Mouse (Mus musculus) intestine, embryonic 14.5 days (tissue): ENCODE measurements around the gene Usp49. TPM values are rescaled to one million over a fixed set of nuclear protein-coding genes. Genes with fewer than 3 reads are reported as not detected.

Experiments
- ATAC-seq: fragments of 200-750 bp; cut with Nextera tagmentation; replicated peaks from 2 replicates; pipeline ENCODE4 v1.8.0; 2017; ENCODE audit warnings: low read depth, moderate number of reproducible peaks, moderate TSS enrichment, moderate library complexity; ENCODE audit not compliant: low FRiP score, low TSS enrichment
- DNase-seq: peaks from one replicate; pipeline ENCODE4 v3.0.0-alpha.2; 2018; ENCODE audit warnings: low spot score
- H3K27ac ChIP-seq: fragments of 300-500 bp; sonication (generic); 2 replicates; pipeline ENCODE4 v1.5.1; 2014; ENCODE audit warnings: low read depth, mild to moderate bottlenecking, control low read depth
- H3K27me3 ChIP-seq: fragments of 300-500 bp; sonication (generic); replicated peaks from 2 replicates; pipeline ENCODE4 v1.6.1; 2014; ENCODE audit warnings: low read length, control low read depth; ENCODE audit not compliant: control insufficient read depth, insufficient read depth
- H3K36me3 ChIP-seq: fragments of 300-500 bp; sonication (generic); 2 replicates; pipeline ENCODE4 v1.6.1; 2014; ENCODE audit warnings: low read length, control low read depth; ENCODE audit not compliant: control insufficient read depth, insufficient read depth
- H3K4me1 ChIP-seq: fragments of 300-500 bp; sonication (generic); replicated peaks from 2 replicates; pipeline ENCODE4 v1.6.1; 2014; ENCODE audit warnings: low read length, control low read depth, mixed read lengths; ENCODE audit not compliant: control insufficient read depth, insufficient read depth
- H3K4me2 ChIP-seq: fragments of 300-500 bp; sonication (generic); 2 replicates; pipeline ENCODE4 v1.6.1; 2014; ENCODE audit warnings: low read length
- H3K4me3 ChIP-seq: fragments of 300-500 bp; sonication (generic); 2 replicates; pipeline ENCODE4 v1.5.1; 2014; ENCODE audit warnings: low read depth, low read length, control low read depth, mixed read lengths
- H3K9ac ChIP-seq: fragments of 300-500 bp; sonication (generic); 2 replicates; pipeline ENCODE4 v1.6.1; 2014; ENCODE audit warnings: mild to moderate bottlenecking, low read length
- H3K9me3 ChIP-seq: fragments of 300-500 bp; sonication (generic); 2 replicates; pipeline ENCODE4 v1.6.1; 2016; ENCODE audit warnings: low read length, control low read depth; ENCODE audit not compliant: control insufficient read depth
- WGBS: fragments of 180-500 bp; shearing (Covaris S2); extraction: QIAGEN DNeasy Blood & Tissue Kit; methylation state at CpG from one replicate; pipeline ENCODE4 v1.1.7; 2014; 5-methylcytosine and 5-hydroxymethylcytosine counted together
- polyA plus RNA-seq: library from polyadenylated mRNA; unstranded; fragments of >200 nt; fragmentation: Nextera tagmentation; extraction: Ambion mirVana; gene quantifications from 2 replicates; pipeline ENCODE4 v1.2.1, GENCODE M21; 2014

Gene Usp49
- polyA plus RNA-seq, 1 experiment from 2014 or later, result 6.5 TPM

- H3K4me2 ChIP-seq, result no peak overlapping the region
- no peak overlapping the region for H3K9ac ChIP-seq
- peaks cover 41% of the 10 kb centered on the region for H3K36me3 ChIP-seq
- H3K4me1 ChIP-seq, result peaks cover 11% of the 10 kb centered on the region; the same call in 1 of the 2 replicates
- no peak overlapping the region for H3K27ac ChIP-seq
- WGBS, result 79% methylated on average over 2 of the region's 2 CpGs
- no peak for ATAC-seq
- DNase-seq, result no peak
- no peak overlapping the region for H3K4me3 ChIP-seq
- H3K27me3 ChIP-seq, result no peaks in the 10 kb centered on the region
- H3K9me3 ChIP-seq, result no peaks in the 10 kb centered on the region
Observed at GRCm38 (mm10) chr17:47699055-47699454, 68.6 kb downstream of the Usp49 start.

DNA sequence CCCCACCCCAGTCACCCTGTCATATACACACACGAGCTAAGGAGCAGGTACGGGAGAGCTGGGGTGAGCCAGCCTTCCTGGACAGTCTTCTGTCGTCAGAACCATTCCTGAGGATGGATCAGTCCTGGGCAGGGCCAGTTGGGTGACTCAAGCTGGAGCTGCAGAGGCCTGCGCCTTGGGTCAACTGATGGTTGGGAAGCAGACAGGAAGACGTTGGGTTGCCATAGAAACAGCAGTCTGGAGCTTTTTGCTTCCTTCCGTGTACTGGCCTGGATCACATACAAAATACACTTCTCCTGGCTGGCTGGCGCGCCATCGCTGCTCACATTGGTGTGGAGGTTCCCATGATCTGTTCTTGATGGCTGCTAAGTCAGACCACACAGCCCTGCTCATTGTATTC lies 71.3 kb downstream of the Usp49 start:
- WGBS, result 76% methylated on average over 9 of the region's 9 CpGs
- Histone ChIP-seq H3K4me1 (peaks cover 4% of the 10 kb centered on the region; the same call in 1 of the 2 replicates), H3K9ac (no peak overlapping the region), H3K9me3 (no peaks in the 10 kb centered on the region), H3K4me2 (no peak overlapping the region), H3K27ac (no peak overlapping the region), H3K36me3 (peaks cover 41% of the 10 kb centered on the region), H3K27me3 (no peaks in the 10 kb centered on the region), H3K4me3 (no peak overlapping the region)
- ATAC-seq, result no peak
- no peak for DNase-seq

- Histone ChIP-seq H3K9ac (no peak overlapping the region), H3K36me3 (peaks cover 37% of the 10 kb centered on the region), H3K4me3 (no peak overlapping the region), H3K27me3 (no peaks in the 10 kb centered on the region), H3K4me1 (peaks cover 4% of the 10 kb centered on the region; the same call in 1 of the 2 replicates), H3K4me2 (no peak overlapping the region), H3K9me3 (no peaks in the 10 kb centered on the region), H3K27ac (no peak overlapping the region)
- 40% methylated on average over 28 of the region's 28 CpGs for WGBS
- DNase-seq (no peak), ATAC-seq (no peak)
Observed at GRCm38 (mm10) chr17:47702548-47703345, 72.3 kb downstream of the Usp49 start.

GRCm38 (mm10) chr17:47703556-47703955 lies 73.1 kb downstream of the Usp49 start:
- no peaks in the 10 kb centered on the region for H3K27me3 ChIP-seq
- peaks cover 34% of the 10 kb centered on the region for H3K36me3 ChIP-seq
- H3K9me3 ChIP-seq, result no peaks in the 10 kb centered on the region
- 46% methylated on average over 20 of the region's 20 CpGs for WGBS
- H3K4me1 ChIP-seq, result peaks cover 4% of the 10 kb centered on the region; the same call in 1 of the 2 replicates
- no peak overlapping the region for H3K4me3 ChIP-seq
- no peak for DNase-seq
- no peak overlapping the region for H3K4me2 ChIP-seq
- H3K9ac ChIP-seq, result no peak overlapping the region
- no peak overlapping the region for H3K27ac ChIP-seq
- ATAC-seq, result no peak

- WGBS, result 87% methylated on average over 4 of the region's 4 CpGs
- H3K4me3 ChIP-seq, result no peak overlapping the region
- H3K4me1 ChIP-seq, result peaks cover 4% of the 10 kb centered on the region; the same call in 1 of the 2 replicates
- no peak overlapping the region for H3K4me2 ChIP-seq
- H3K27me3 ChIP-seq, result no peaks in the 10 kb centered on the region
- H3K9ac ChIP-seq, result no peak overlapping the region
- H3K36me3 ChIP-seq, result peaks cover 30% of the 10 kb centered on the region
- DNase-seq (no peak), ATAC-seq (no peak)
- no peaks in the 10 kb centered on the region for H3K9me3 ChIP-seq
- H3K27ac ChIP-seq, result no peak overlapping the region
Observed at GRCm38 (mm10) chr17:47704692-47705091, 74.2 kb downstream of the Usp49 start.

DNA sequence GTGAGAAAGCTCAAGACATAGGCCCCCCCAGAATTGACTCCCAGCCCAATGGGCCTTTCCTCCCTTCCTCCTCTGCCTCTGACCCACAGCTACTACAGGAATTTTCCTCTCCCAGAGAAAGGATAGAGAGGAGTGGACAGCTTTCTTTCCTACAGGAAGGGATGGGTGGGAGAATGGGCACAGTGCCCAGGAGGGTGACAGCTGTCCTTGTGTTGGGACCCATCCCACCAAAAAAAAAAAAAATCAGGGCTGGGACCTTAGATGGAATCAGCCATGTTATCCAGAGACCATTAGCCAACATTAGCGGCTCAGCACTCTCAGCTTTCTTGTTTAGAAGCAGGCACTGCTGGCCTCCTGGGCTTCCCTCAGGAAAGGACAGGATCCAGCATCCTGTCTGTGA lies 75.7 kb downstream of the Usp49 start:
- Histone ChIP-seq H3K4me2 (no peak overlapping the region), H3K36me3 (peaks cover 17% of the 10 kb centered on the region), H3K9me3 (no peaks in the 10 kb centered on the region), H3K27me3 (no peaks in the 10 kb centered on the region), H3K27ac (no peak overlapping the region), H3K9ac (no peak overlapping the region), H3K4me1 (peaks cover 4% of the 10 kb centered on the region; the same call in 1 of the 2 replicates), H3K4me3 (no peak overlapping the region)
- ATAC-seq (no peak), DNase-seq (no peak)
- WGBS, result 53% methylated on average over 1 of the region's 1 CpGs

GRCm38 (mm10) chr17:47707961-47708360 lies 77.5 kb downstream of the Usp49 start:
- Histone ChIP-seq H3K4me2 (no peak overlapping the region), H3K27ac (no peak overlapping the region), H3K4me3 (no peak overlapping the region), H3K27me3 (no peaks in the 10 kb centered on the region), H3K9me3 (no peaks in the 10 kb centered on the region), H3K36me3 (peaks cover 6% of the 10 kb centered on the region; the same call in 1 of the 2 replicates), H3K9ac (no peak overlapping the region), H3K4me1 (peaks cover 3% of the 10 kb centered on the region; the same call in 1 of the 2 replicates)
- ATAC-seq, result no peak
- WGBS, result 81% methylated on average over 3 of the region's 3 CpGs
- no peak for DNase-seq

GRCm38 (mm10) chr17:47708972-47709371 lies 78.5 kb downstream of the Usp49 start:
- Histone ChIP-seq H3K4me1 (no peaks in the 10 kb centered on the region), H3K4me2 (no peak overlapping the region), H3K9me3 (no peaks in the 10 kb centered on the region), H3K27ac (no peak overlapping the region; the same call in 1 of the 2 replicates), H3K4me3 (no peak overlapping the region), H3K27me3 (no peaks in the 10 kb centered on the region), H3K36me3 (no peaks in the 10 kb centered on the region; the same call in 1 of the 2 replicates), H3K9ac (no peak overlapping the region)
- ATAC-seq (no peak), DNase-seq (no peak)
- 57% methylated on average over 4 of the region's 4 CpGs for WGBS

GRCm38 (mm10) chr17:47710036-47710435 lies 79.5 kb downstream of the Usp49 start:
- 66% methylated on average over 3 of the region's 3 CpGs for WGBS
- H3K9ac ChIP-seq, result no peak overlapping the region
- H3K4me1 ChIP-seq, result no peaks in the 10 kb centered on the region
- DNase-seq (no peak), ATAC-seq (no peak)
- H3K4me2 ChIP-seq, result no peak overlapping the region
- H3K9me3 ChIP-seq, result no peaks in the 10 kb centered on the region
- no peaks in the 10 kb centered on the region for H3K27me3 ChIP-seq
- no peaks in the 10 kb centered on the region for H3K36me3 ChIP-seq
- no peak overlapping the region for H3K27ac ChIP-seq
- H3K4me3 ChIP-seq, result no peak overlapping the region
